Mouse (Mus musculus): ENCODE results near the gene Rabgap1l.

DNA sequence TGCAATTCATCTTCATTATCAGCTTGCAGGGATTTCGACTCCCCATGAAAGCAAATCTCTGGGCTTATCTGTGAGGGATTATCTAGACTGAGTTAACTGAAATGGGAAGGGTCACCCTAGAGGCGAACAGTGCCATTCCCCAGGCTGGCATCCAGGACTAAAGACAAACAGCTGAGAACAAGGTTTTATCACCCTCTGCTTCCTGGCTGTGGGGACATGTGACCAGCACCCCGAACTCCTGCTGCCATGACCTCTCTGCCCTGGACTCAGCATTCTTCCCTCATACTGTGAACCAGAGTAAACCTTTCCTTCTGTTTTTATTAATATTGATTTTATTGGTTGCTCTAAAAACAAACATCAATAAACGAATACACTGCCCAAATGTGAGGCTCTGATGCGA, 47.6 kb upstream of the Rabgap1l start:
- TF ChIP-seq CTCF (IDR thresholded peaks at IDR 0.05; ENCODE audit: low read depth, low read length) (no peak), EP300 (IDR thresholded peaks at IDR 0.05; ENCODE audit: insufficient read depth, low read depth, low read length) (no peak)
